Mouse (Mus musculus): ENCODE results near the gene Farsb. TPM values are rescaled to one million over a fixed set of nuclear protein-coding genes. Genes with fewer than 3 reads are reported as not detected.

The Farsb gene
- polyA plus RNA-seq, 1 experiment from 2014 or later, result 141 TPM

GRCm38 (mm10) chr1:78375058-78375457 lies 113.6 kb downstream of the Farsb start:
- no peaks in the 10 kb centered on the region for H3K4me1 ChIP-seq
- no peaks in the 10 kb centered on the region for H3K9me3 ChIP-seq
- no peaks in the 10 kb centered on the region for H3K27me3 ChIP-seq
- H3K9ac ChIP-seq, result no peak overlapping the region
- no peak overlapping the region for H3K4me3 ChIP-seq
- no peak overlapping the region for H3K27ac ChIP-seq
- H3K36me3 ChIP-seq, result no peaks in the 10 kb centered on the region
- ATAC-seq (ENCODE audit: insufficient number of reproducible peaks, insufficient read depth, low FRiP score, low TSS enrichment), result no peak
- 92% methylated on average over 3 of the region's 3 CpGs for WGBS
- no peak overlapping the region for H3K4me2 ChIP-seq (replicated peaks)

- Histone ChIP-seq H3K4me3 (no peak overlapping the region), H3K27ac (no peak overlapping the region), H3K4me2 (replicated peaks) (no peak overlapping the region), H3K27me3 (no peaks in the 10 kb centered on the region), H3K9me3 (no peaks in the 10 kb centered on the region), H3K36me3 (no peaks in the 10 kb centered on the region), H3K4me1 (no peaks in the 10 kb centered on the region), H3K9ac (no peak overlapping the region)
- no peak for ATAC-seq (ENCODE audit: insufficient number of reproducible peaks, insufficient read depth, low FRiP score, low TSS enrichment)
- 87% methylated on average over 5 of the region's 5 CpGs for WGBS
Measured at GRCm38 (mm10) chr1:78373836-78374235, 114.9 kb downstream of the Farsb start.

GRCm38 (mm10) chr1:78372316-78372715 lies 116.4 kb downstream of the Farsb start:
- H3K27me3 ChIP-seq, result no peaks in the 10 kb centered on the region
- H3K4me2 ChIP-seq (replicated peaks), result no peak overlapping the region
- WGBS, result 93% methylated on average over 9 of the region's 9 CpGs
- no peaks in the 10 kb centered on the region for H3K9me3 ChIP-seq
- no peak for ATAC-seq (ENCODE audit: insufficient number of reproducible peaks, insufficient read depth, low FRiP score, low TSS enrichment)
- H3K36me3 ChIP-seq, result no peaks in the 10 kb centered on the region
- H3K27ac ChIP-seq, result no peak overlapping the region
- H3K4me3 ChIP-seq, result no peak overlapping the region
- H3K4me1 ChIP-seq, result no peaks in the 10 kb centered on the region
- no peak overlapping the region for H3K9ac ChIP-seq

DNA sequence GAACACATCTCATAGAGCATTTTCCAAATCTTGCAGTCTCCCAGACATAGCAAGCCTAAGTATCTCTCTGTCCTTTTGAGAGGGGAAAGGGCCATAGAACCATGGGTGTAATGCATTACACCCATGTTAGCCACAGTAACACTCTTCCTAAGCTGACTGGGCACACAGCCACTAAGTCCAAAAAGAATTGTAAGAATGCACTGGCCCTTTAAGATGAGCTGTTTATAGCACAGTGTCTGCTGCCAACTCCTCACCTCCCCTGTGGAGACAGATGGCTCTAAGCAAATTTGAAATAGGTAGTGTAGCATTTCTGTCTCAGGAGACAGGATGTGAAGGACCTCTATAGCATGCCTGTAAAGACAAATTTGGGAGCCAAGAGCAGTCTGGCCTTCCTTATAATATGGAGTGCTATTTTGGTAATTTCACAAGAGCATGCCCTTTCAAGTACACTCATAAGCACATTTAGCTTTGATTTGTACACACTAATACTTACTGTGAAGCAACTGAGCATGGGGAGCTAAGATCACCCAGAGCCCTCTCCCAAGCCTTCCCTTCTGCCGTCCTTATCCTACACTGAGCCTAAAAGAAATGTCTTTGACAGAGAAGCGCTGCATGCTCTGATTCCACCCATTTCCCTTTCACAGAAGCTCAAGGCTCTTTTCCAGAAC lies 117.0 kb downstream of the Farsb start:
- Histone ChIP-seq H3K9ac (no peak overlapping the region), H3K27me3 (no peaks in the 10 kb centered on the region), H3K36me3 (no peaks in the 10 kb centered on the region), H3K4me3 (no peak overlapping the region), H3K4me2 (replicated peaks) (no peak overlapping the region), H3K4me1 (no peaks in the 10 kb centered on the region), H3K27ac (no peak overlapping the region), H3K9me3 (no peaks in the 10 kb centered on the region)
- ATAC-seq (ENCODE audit: insufficient number of reproducible peaks, insufficient read depth, low FRiP score, low TSS enrichment), result no peak
- WGBS, result 80% methylated on average over 2 of the region's 2 CpGs

GRCm38 (mm10) chr1:78370121-78370520 lies 118.6 kb downstream of the Farsb start:
- H3K9ac ChIP-seq, result no peak overlapping the region
- WGBS, result 41% methylated on average over 6 of the region's 6 CpGs
- no peaks in the 10 kb centered on the region for H3K36me3 ChIP-seq
- no peak overlapping the region for H3K4me3 ChIP-seq
- no peak overlapping the region for H3K27ac ChIP-seq
- no peak for ATAC-seq (ENCODE audit: insufficient number of reproducible peaks, insufficient read depth, low FRiP score, low TSS enrichment)
- H3K4me1 ChIP-seq, result no peaks in the 10 kb centered on the region
- no peak overlapping the region for H3K4me2 ChIP-seq (replicated peaks)
- H3K9me3 ChIP-seq, result no peaks in the 10 kb centered on the region
- no peaks in the 10 kb centered on the region for H3K27me3 ChIP-seq

Other genes with a start within 250 kb of the Farsb start
- 2.9 and 4.2 TPM in 2 replicates for gene Sgpp2, start 178.6 kb downstream of the Farsb start, polyA plus RNA-seq (2016; fragmentation: Nextera tagmentation; extraction: Ambion mirVana)
- 0.57 and 0.65 TPM in 2 replicates for gene Mogat1, start 22.1 kb upstream of the Farsb start, polyA plus RNA-seq (2016; fragmentation: Nextera tagmentation; extraction: Ambion mirVana)
- gene BC035947, start 23.3 kb upstream of the Farsb start, polyA plus RNA-seq (2016; fragmentation: Nextera tagmentation; extraction: Ambion mirVana), result 1.2 and 1.3 TPM in 2 replicates
- gene Acsl3, start 168.9 kb upstream of the Farsb start, polyA plus RNA-seq (2016; fragmentation: Nextera tagmentation; extraction: Ambion mirVana), result 75.4 and 92.0 TPM in 2 replicates
- gene Utp14b, start 169.1 kb upstream of the Farsb start, polyA plus RNA-seq (2016; fragmentation: Nextera tagmentation; extraction: Ambion mirVana), result 5.3 and 5.7 TPM in 2 replicates

Data from embryonic facial prominence, embryonic 12.5 days (tissue).